Mouse (Mus musculus) forebrain, embryonic 15.5 days (tissue): ENCODE results near the gene Tex37. TPM values are rescaled to one million over a fixed set of nuclear protein-coding genes. Genes with fewer than 3 reads are reported as not detected.

Source experiments
- ATAC-seq: fragments of 200-750 bp; cut with Nextera tagmentation; replicated peaks from 2 replicates; pipeline ENCODE4 v1.8.0; 2017; ENCODE audit warnings: mild to moderate bottlenecking, moderate TSS enrichment, moderate library complexity
- H3K27ac ChIP-seq: fragments of 300-500 bp; sonication (generic); replicated peaks from 2 replicates; pipeline ENCODE4 v1.5.1; 2015; ENCODE audit warnings: mild to moderate bottlenecking, inconsistent platforms
- H3K27me3 ChIP-seq: fragments of 300-500 bp; sonication (generic); 2 replicates; pipeline ENCODE4 v1.6.1; 2015; ENCODE audit warnings: inconsistent platforms
- H3K36me3 ChIP-seq: fragments of 300-500 bp; sonication (generic); 2 replicates; pipeline ENCODE4 v1.6.1; 2015; ENCODE audit warnings: mild to moderate bottlenecking, inconsistent platforms
- H3K4me1 ChIP-seq: fragments of 300-500 bp; sonication (generic); 2 replicates; pipeline ENCODE4 v1.6.1; 2015; ENCODE audit warnings: inconsistent platforms
- H3K4me2 ChIP-seq: fragments of 300-500 bp; sonication (generic); replicated peaks from 2 replicates; pipeline ENCODE4 v1.6.1; 2015; ENCODE audit warnings: mild to moderate bottlenecking, inconsistent platforms
- H3K4me3 ChIP-seq: fragments of 300-500 bp; sonication (generic); 2 replicates; pipeline ENCODE4 v1.5.1; 2015; ENCODE audit warnings: mild to moderate bottlenecking, inconsistent platforms
- H3K9ac ChIP-seq: fragments of 300-500 bp; sonication (generic); replicated peaks from 2 replicates; pipeline ENCODE4 v1.6.1; 2015; ENCODE audit warnings: mild to moderate bottlenecking, inconsistent platforms
- H3K9me3 ChIP-seq: fragments of 300-500 bp; sonication (generic); 2 replicates; pipeline ENCODE4 v1.6.1; 2016; ENCODE audit warnings: inconsistent platforms
- WGBS: fragments of 180-500 bp; shearing (Covaris S2); methylation state at CpG from one replicate; pipeline ENCODE4 v1.1.7; 2015; ENCODE audit warnings: mixed read lengths; 5-methylcytosine and 5-hydroxymethylcytosine counted together
- polyA plus RNA-seq: library from polyadenylated mRNA; unstranded; fragments of >200 nt; fragmentation: Nextera tagmentation; extraction: Ambion mirVana; gene quantifications from 2 replicates; pipeline ENCODE4 v1.2.1, GENCODE M21; 2015

The Tex37 gene
- polyA plus RNA-seq, 1 experiment from 2014 or later: not detected

DNA sequence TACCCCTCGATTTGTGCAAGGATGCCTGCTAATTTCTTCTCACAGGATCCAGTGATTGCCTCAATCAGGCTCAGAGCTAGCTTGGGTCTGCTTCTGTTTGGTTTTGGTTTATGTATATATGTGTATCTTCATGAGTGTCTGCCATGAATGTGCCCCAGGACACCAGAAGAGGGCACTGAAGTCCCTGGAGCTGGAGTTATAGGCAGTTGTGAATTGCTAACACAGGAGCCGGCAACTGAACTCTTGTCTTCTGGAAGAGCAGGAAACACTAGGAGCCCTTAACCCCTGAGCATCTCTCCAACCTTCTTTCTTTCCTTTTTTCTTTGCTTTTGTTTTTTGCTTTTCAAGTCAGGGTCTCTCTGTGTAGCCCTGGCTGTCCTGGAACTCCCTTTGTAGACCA is 13.1 kb upstream of the Tex37 start:
- no peak for ATAC-seq
- WGBS: 93% methylated on average over 2 of the region's 2 CpGs
- Histone ChIP-seq H3K4me2 (no peak overlapping the region), H3K9ac (no peak overlapping the region), H3K4me1 (0 out of 2 replicates have a peak, but pooled peaks cover 2% of the 10 kb centered on the region), H3K27me3 (no peaks in the 10 kb centered on the region), H3K27ac (no peak overlapping the region), H3K4me3 (no peak overlapping the region), H3K36me3 (no peaks in the 10 kb centered on the region), H3K9me3 (no peaks in the 10 kb centered on the region)

DNA sequence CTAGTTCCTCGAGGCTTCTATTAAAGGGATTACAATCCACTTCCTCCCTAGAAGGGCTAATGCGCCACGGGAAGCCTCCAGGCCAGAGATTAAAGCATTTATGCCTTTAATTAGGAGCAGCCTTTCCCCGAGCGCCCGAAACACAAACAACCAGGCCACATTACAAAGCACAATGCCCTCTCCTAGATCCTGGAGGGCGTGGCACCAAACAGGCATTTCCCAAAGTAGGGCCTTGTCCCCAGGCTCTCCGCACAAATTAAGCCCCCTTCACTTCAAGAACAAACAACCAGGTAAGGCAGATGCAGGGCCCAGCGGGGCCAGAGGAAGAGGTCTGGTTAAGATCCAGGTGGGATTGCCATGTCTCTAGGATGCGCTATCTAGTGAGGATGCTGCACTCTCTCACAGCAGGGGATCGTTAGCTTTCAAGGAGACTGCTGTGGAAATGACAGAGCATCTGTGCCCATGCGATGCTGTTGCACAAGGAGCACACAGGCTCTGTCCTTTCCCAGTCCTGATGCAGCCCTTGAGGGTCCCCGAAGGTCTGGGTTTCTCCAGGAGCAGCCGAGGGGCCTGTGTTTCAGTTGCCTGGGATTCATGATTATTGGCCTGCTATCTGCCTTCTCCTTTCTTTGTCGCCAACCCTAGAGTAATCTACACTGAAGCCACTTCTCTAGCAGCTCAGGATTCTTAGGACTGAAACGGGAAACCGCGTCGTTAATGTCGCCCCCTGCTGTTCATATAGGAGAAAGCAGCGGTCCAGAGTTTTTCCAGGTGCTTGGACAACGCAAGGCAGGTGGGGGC is 2.7 kb upstream of the Tex37 start:
- Histone ChIP-seq H3K27me3 (no peaks in the 10 kb centered on the region), H3K9me3 (no peaks in the 10 kb centered on the region), H3K4me3 (peak overlapping the region; percentile 19), H3K4me2 (peak overlapping the region; percentile 43), H3K27ac (0 out of 2 replicates have a peak overlapping the region, but pooled peaks have one; percentile 46), H3K9ac (peak overlapping the region; percentile 32), H3K4me1 (peaks cover 9% of the 10 kb centered on the region), H3K36me3 (no peaks in the 10 kb centered on the region)
- WGBS: 3% methylated on average over 22 of the region's 22 CpGs
- ATAC-seq: peak; percentile 79

DNA sequence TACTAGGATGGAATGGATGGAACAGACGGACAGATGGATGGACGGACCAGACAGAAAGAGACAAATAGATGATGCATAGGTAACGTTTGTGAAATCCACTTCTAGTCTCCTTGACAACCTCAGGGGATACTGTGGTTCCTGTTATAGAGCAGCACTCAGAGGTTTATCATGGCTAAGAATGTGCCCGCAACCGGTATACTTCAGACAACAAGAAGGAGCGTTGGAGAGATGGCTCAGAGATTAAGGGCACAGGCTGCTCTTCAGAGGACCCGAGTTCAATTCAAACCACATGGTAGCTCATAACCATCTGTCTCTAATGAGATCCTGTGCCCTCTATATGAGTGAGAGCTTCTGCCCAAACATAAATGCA is 6.3 kb downstream of the Tex37 start:
- Histone ChIP-seq H3K4me3 (no peak overlapping the region), H3K27ac (no peak overlapping the region), H3K9ac (no peak overlapping the region), H3K4me2 (peak overlapping the region; percentile 42), H3K36me3 (no peaks in the 10 kb centered on the region), H3K4me1 (peaks cover 9% of the 10 kb centered on the region), H3K9me3 (no peaks in the 10 kb centered on the region), H3K27me3 (0 out of 2 replicates have a peak, but pooled peaks cover 3% of the 10 kb centered on the region)
- peak; percentile 30; the same call in 1 of the 2 replicates for ATAC-seq
- WGBS: 68% methylated on average over 7 of the region's 7 CpGs

- Histone ChIP-seq H3K4me3 (peak overlapping the region; percentile 25), H3K4me2 (peak overlapping the region; percentile 42), H3K9ac (no peak overlapping the region), H3K4me1 (peaks cover 9% of the 10 kb centered on the region), H3K27ac (no peak overlapping the region), H3K9me3 (no peaks in the 10 kb centered on the region), H3K36me3 (no peaks in the 10 kb centered on the region), H3K27me3 (0 out of 2 replicates have a peak, but pooled peaks cover 3% of the 10 kb centered on the region)
- WGBS: 12% methylated on average over 20 of the region's 20 CpGs
- peak; percentile 81 for ATAC-seq
Observed at GRCm38 (mm10) chr6:70911668-70912395, 6.9 kb downstream of the Tex37 start.

GRCm38 (mm10) chr6:70910285-70910684 is 8.4 kb downstream of the Tex37 start:
- Histone ChIP-seq H3K4me3 (no peak overlapping the region), H3K36me3 (peaks cover 14% of the 10 kb centered on the region; the same call in 1 of the 2 replicates), H3K9ac (no peak overlapping the region), H3K4me2 (no peak overlapping the region), H3K27me3 (0 out of 2 replicates have a peak, but pooled peaks cover 3% of the 10 kb centered on the region), H3K9me3 (no peaks in the 10 kb centered on the region), H3K27ac (no peak overlapping the region), H3K4me1 (peaks cover 9% of the 10 kb centered on the region)
- WGBS: 80% methylated on average over 4 of the region's 4 CpGs
- ATAC-seq: no peak

DNA sequence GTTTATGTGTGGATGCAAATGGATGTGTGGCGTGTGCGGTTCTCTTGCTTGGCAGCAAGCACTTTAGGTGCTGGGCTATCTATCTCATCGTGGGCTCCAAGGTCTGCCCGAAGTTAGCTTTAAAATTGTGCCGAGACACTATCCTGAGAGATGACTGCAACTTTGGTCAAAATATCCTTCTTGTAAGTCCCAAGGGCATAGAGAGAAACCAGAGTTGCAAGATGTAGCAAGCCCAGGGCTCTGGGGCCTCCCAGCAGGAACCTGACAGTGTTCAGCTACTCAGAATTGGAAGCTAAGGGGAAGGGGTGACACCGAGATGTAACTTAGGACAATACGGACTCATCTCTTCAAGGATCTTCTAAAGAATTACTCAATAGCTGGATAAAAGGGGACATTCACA is 9.2 kb downstream of the Tex37 start:
- peaks cover 9% of the 10 kb centered on the region for H3K4me1 ChIP-seq
- peaks cover 16% of the 10 kb centered on the region; the same call in 1 of the 2 replicates for H3K36me3 ChIP-seq
- no peak for ATAC-seq
- 94% methylated on average over 7 of the region's 7 CpGs for WGBS
- H3K9me3 ChIP-seq: no peaks in the 10 kb centered on the region
- H3K27ac ChIP-seq: no peak overlapping the region
- no peak overlapping the region for H3K4me2 ChIP-seq
- no peak overlapping the region for H3K9ac ChIP-seq
- H3K27me3 ChIP-seq: 0 out of 2 replicates have a peak, but pooled peaks cover 3% of the 10 kb centered on the region
- H3K4me3 ChIP-seq: no peak overlapping the region

DNA sequence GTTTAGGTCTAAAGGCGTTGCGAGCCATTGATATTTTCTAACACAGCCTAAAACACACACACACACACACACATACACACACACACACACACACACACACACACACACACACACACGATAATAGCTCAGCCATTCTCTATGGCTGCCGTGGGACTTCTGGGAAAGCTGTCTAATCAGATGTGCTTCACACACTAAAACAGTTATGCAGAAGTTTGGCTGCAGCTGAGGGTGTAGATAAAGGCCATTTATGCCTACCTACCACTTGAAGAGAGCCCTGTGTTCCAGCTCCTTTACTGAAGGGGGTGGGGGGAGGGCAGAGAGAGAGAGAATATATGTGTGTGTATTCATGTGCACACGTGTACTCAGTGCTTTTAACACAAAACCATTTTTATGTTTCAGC is 15.0 kb downstream of the Tex37 start:
- Histone ChIP-seq H3K4me1 (peaks cover 12% of the 10 kb centered on the region), H3K4me3 (no peak overlapping the region), H3K27me3 (no peaks in the 10 kb centered on the region), H3K27ac (no peak overlapping the region), H3K36me3 (peaks cover 35% of the 10 kb centered on the region), H3K9me3 (no peaks in the 10 kb centered on the region), H3K4me2 (no peak overlapping the region), H3K9ac (no peak overlapping the region)
- 87% methylated on average over 5 of the region's 5 CpGs for WGBS
- no peak for ATAC-seq

DNA sequence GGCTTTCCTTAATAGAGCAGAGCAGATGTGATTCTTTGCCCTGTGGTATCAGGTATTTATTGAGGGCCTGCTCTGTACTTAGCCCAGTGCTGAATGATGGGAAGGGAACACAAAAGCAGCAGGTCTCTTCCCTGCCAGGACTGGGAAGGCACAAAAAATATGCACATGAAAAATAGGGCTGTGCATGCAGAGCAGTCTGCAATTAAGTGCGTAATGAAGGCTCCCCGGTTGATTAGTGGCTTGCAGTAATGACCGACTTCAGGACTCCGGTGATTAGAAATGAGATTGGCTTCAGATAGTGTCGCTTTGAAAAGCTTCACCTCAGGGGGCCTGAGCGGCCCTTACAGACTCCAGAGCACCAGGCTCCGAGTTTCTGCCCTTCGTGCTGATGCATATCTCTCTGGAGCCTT is 19.1 kb downstream of the Tex37 start:
- H3K9me3 ChIP-seq: no peaks in the 10 kb centered on the region
- no peaks in the 10 kb centered on the region for H3K27me3 ChIP-seq
- no peak overlapping the region for H3K4me2 ChIP-seq
- ATAC-seq: peak; percentile 75
- H3K9ac ChIP-seq: no peak overlapping the region
- H3K36me3 ChIP-seq: peaks cover 33% of the 10 kb centered on the region
- WGBS: 5% methylated on average over 8 of the region's 8 CpGs
- H3K4me3 ChIP-seq: no peak overlapping the region
- H3K4me1 ChIP-seq: peaks cover 12% of the 10 kb centered on the region
- H3K27ac ChIP-seq: peak overlapping the region; percentile 23; the same call in 1 of the 2 replicates

DNA sequence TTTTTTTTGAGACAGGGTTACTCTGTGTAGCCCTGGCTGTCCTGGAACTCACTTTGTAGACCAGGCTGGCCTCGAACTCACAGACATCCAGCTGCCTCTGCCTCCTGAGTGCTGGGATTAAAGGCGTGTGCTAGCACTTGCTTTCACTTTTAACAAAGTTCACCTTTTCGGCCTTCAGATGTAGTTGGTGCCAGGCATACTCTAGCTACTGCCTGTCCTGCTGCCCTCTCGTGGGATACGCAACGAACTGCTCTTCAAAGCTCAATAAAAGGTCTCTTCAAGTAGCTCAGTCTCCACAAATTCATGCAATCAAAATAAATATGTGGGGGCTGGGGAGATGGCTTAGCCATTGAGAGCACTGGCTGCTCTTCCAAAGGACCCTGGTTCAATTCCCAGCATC is 20.6 kb downstream of the Tex37 start:
- H3K4me2 ChIP-seq: no peak overlapping the region
- 79% methylated on average over 6 of the region's 6 CpGs for WGBS
- H3K36me3 ChIP-seq: peaks cover 33% of the 10 kb centered on the region
- no peaks in the 10 kb centered on the region for H3K9me3 ChIP-seq
- peaks cover 12% of the 10 kb centered on the region for H3K4me1 ChIP-seq
- H3K27ac ChIP-seq: no peak overlapping the region
- H3K4me3 ChIP-seq: no peak overlapping the region
- ATAC-seq: no peak
- H3K9ac ChIP-seq: no peak overlapping the region
- no peaks in the 10 kb centered on the region for H3K27me3 ChIP-seq

GRCm38 (mm10) chr6:70887993-70888392 is 30.7 kb downstream of the Tex37 start:
- WGBS: 89% methylated on average over 11 of the region's 11 CpGs
- Histone ChIP-seq H3K27me3 (no peaks in the 10 kb centered on the region), H3K27ac (no peak overlapping the region), H3K4me2 (no peak overlapping the region), H3K9me3 (no peaks in the 10 kb centered on the region), H3K9ac (no peak overlapping the region), H3K4me1 (no peaks in the 10 kb centered on the region), H3K36me3 (peaks cover 71% of the 10 kb centered on the region), H3K4me3 (no peak overlapping the region)
- no peak for ATAC-seq

GRCm38 (mm10) chr6:70880714-70881304 is 37.9 kb downstream of the Tex37 start:
- Histone ChIP-seq H3K4me2 (no peak overlapping the region), H3K36me3 (peaks cover 28% of the 10 kb centered on the region), H3K9ac (no peak overlapping the region), H3K27me3 (no peaks in the 10 kb centered on the region), H3K9me3 (no peaks in the 10 kb centered on the region), H3K4me1 (no peaks in the 10 kb centered on the region), H3K4me3 (no peak overlapping the region), H3K27ac (no peak overlapping the region)
- 13% methylated on average over 5 of the region's 5 CpGs for WGBS
- peak; percentile 63; the same call in 1 of the 2 replicates for ATAC-seq

DNA sequence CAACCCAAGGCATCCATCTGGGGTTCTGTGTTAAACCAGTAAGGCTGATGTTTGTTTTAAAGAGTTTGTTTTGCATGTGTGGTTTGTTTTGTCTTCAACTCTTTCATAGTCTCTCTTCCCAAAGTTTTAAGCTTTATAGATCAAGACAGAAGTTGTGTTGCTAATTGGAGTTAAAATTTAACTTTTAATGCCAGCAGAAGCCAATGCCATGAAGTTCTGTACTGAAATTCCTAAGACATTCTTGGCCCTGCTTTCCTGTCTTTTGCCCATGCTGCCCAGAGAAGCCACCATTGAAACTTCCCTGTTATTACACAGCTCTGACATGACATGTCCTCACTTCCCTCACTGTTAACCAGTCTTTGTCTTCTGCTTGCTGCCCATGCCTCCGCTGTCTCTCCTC is 43.7 kb downstream of the Tex37 start:
- no peak overlapping the region for H3K9ac ChIP-seq
- peaks cover 15% of the 10 kb centered on the region for H3K4me1 ChIP-seq
- no peak overlapping the region for H3K4me3 ChIP-seq
- no peak overlapping the region for H3K4me2 ChIP-seq
- H3K9me3 ChIP-seq: no peaks in the 10 kb centered on the region
- ATAC-seq: no peak
- 97% methylated on average over 1 of the region's 1 CpGs for WGBS
- no peaks in the 10 kb centered on the region for H3K27me3 ChIP-seq
- H3K27ac ChIP-seq: no peak overlapping the region
- peaks cover 4% of the 10 kb centered on the region; the same call in 1 of the 2 replicates for H3K36me3 ChIP-seq
